ENCODE assay signal across 25 mouse cellular contexts in the genomic region with DNA sequence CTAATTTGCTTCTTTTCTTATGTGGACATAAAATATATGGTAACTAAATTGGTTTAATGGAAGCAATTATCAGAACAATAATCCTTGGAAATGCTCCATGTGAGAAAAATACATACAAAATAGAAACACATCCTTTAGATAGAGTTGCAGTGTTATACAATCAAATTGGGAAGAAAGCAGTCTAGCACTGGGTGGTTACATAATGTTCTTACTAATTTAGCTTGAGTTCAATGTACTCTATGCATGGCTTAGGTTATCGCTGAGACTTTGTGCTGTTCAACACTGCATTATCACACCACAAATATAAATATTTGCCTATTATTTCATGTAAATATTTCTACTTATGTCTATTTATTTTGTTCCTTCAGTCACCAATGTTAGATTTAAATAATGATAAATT.
"Had no signal": no experiment of that assay in that cellular context is flagged by ENCODE, and none has a peak within 500 bp of the region (broad histone marks: within the 10 kb centered on the region; RNA-seq: fewer than 3 reads in every experiment).

No protein-coding gene starts in this region.

- H3K4me3 ChIP-seq: heart, adult 2 months; heart, embryonic 13.5 days; heart, embryonic 15.5 days; hindbrain, embryonic 13.5 days; hindbrain, embryonic 15.5 days; limb, embryonic 13.5 days; limb, embryonic 15.5 days; liver, embryonic 12.5 days had no signal

- H3K9me3 ChIP-seq: heart, embryonic 13.5 days; heart, embryonic 15.5 days; hindbrain, embryonic 13.5 days; hindbrain, embryonic 15.5 days; limb, embryonic 13.5 days; limb, embryonic 15.5 days; liver, embryonic 12.5 days had no signal

- H3K4me2 ChIP-seq: heart, embryonic 11.5 days; heart, embryonic 13.5 days; heart, embryonic 15.5 days; hindbrain, embryonic 13.5 days; hindbrain, embryonic 15.5 days; limb, embryonic 13.5 days; limb, embryonic 15.5 days; liver, embryonic 12.5 days had no signal

- H3K4me1 ChIP-seq: heart, embryonic 13.5 days; heart, embryonic 15.5 days; hindbrain, embryonic 13.5 days; hindbrain, embryonic 15.5 days; limb, embryonic 13.5 days; limb, embryonic 15.5 days; liver, embryonic 12.5 days had no signal

- H3K9ac ChIP-seq: heart, embryonic 13.5 days; heart, embryonic 15.5 days; hindbrain, embryonic 13.5 days; hindbrain, embryonic 15.5 days; limb, embryonic 13.5 days; limb, embryonic 15.5 days; liver, embryonic 12.5 days; liver, embryonic 14.5 days had no signal

- ATAC-seq: hindbrain, postnatal 0 days; intestine, embryonic 16.5 days; liver, embryonic 12.5 days had no signal

- DNase-seq: gastrocnemius, postnatal 14 days; gastrocnemius, postnatal 36 days; heart, adult 11 months; heart, adult 2 months; heart, postnatal 14 days; heart, postnatal 36 days; kidney, adult 11 months; kidney, adult 8-10 months; kidney, postnatal 14 days; kidney, postnatal 36 days; layer of hippocampus, adult 9-11 months; layer of hippocampus, postnatal 36 days; left cerebral cortex, postnatal 4 days had no signal

- H3K36me3 ChIP-seq: heart, embryonic 13.5 days; heart, embryonic 15.5 days; hindbrain, embryonic 13.5 days; hindbrain, embryonic 15.5 days; limb, embryonic 13.5 days; limb, embryonic 15.5 days; liver, embryonic 12.5 days had no signal

- H3K27ac ChIP-seq: heart, adult 2 months; heart, embryonic 13.5 days; heart, embryonic 15.5 days; hindbrain, embryonic 13.5 days; hindbrain, embryonic 15.5 days; hindbrain, postnatal 0 days; kidney, postnatal 0 days; limb, embryonic 13.5 days; limb, embryonic 15.5 days; liver, embryonic 12.5 days; liver, embryonic 14.5 days had no signal

- H3K27me3 ChIP-seq: heart, embryonic 13.5 days; heart, embryonic 15.5 days; hindbrain, embryonic 13.5 days; hindbrain, embryonic 15.5 days; limb, embryonic 13.5 days; limb, embryonic 15.5 days; liver, embryonic 12.5 days had no signal
